Mouse (Mus musculus): ENCODE results near the gene St6galnac3. TPM values are rescaled to one million over a fixed set of nuclear protein-coding genes. Genes with fewer than 3 reads are reported as not detected.

The St6galnac3 gene
- polyA plus RNA-seq, 1 experiment from 2014 or later, result 34.1 TPM

DNA sequence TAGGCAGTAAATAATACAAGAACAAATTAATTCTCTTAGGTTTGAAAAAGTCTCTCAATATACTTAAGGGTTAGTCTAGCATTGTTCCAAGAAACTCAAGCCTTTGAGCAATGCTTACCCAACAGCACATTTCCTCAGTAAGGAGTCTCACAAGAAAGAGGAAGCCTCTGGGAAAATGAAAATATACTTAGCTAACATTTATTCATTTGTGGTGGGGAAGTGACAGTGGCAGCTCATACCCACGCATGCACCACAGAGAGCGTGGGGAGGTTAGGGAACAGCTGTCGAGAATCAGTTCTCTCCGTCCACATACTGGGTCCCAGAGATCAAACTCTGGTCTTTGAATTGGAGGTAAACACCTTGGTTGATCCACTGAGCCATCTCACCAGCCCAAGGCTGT, 318.8 kb downstream of the St6galnac3 start:
- H3K4me2 ChIP-seq, result no peak overlapping the region
- 62% methylated on average over 4 of the region's 4 CpGs for WGBS
- no peaks in the 10 kb centered on the region for H3K4me1 ChIP-seq (ENCODE audit: insufficient read depth)
- H3K36me3 ChIP-seq (ENCODE audit: insufficient read depth), result no peaks in the 10 kb centered on the region
- ATAC-seq (ENCODE audit: insufficient read depth), result no peak
- no peak overlapping the region for H3K4me3 ChIP-seq (ENCODE audit: low read depth, low read length)
- H3K27me3 ChIP-seq (ENCODE audit: insufficient read depth, low read length), result no peaks in the 10 kb centered on the region
- DNase-seq, result no peak
- no peaks in the 10 kb centered on the region for H3K9me3 ChIP-seq (ENCODE audit: low read depth, low read length)
- H3K9ac ChIP-seq, result no peak overlapping the region
- no peak overlapping the region for H3K27ac ChIP-seq (ENCODE audit: low read depth)
- TF ChIP-seq CTCF (IDR thresholded peaks at IDR 0.05; ENCODE audit: low read depth), result no peak

GRCm38 (mm10) chr3:153405643-153406042, 319.3 kb downstream of the St6galnac3 start:
- no peaks in the 10 kb centered on the region for H3K36me3 ChIP-seq (ENCODE audit: insufficient read depth)
- no peak overlapping the region for H3K4me2 ChIP-seq
- no peaks in the 10 kb centered on the region for H3K4me1 ChIP-seq (ENCODE audit: insufficient read depth)
- no peak for TF ChIP-seq CTCF (IDR thresholded peaks at IDR 0.05; ENCODE audit: low read depth)
- H3K27ac ChIP-seq (ENCODE audit: low read depth), result no peak overlapping the region
- DNase-seq (no peak), ATAC-seq (ENCODE audit: insufficient read depth) (no peak)
- 83% methylated on average over 10 of the region's 10 CpGs for WGBS
- H3K27me3 ChIP-seq (ENCODE audit: insufficient read depth, low read length), result no peaks in the 10 kb centered on the region
- H3K4me3 ChIP-seq (ENCODE audit: low read depth, low read length), result no peak overlapping the region
- H3K9ac ChIP-seq, result no peak overlapping the region
- no peaks in the 10 kb centered on the region for H3K9me3 ChIP-seq (ENCODE audit: low read depth, low read length)

DNA sequence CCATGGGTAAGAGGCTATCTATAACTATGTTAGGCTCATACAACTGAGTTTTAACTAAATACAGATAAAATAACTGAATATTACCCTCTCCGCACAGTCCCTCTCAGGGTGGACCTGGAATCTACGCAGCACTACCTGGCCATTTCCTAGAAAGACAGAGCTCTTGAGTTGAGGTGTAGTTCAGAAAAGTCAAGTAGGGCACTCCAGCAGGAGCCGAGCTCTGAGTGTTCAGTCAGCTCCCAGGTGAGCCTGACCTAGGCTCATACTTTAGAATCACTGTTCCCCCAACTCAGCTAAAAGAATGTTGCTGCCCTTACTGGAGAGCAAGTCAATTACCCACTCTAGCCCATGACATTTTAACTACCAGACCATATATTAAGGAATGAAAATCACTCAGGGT, 324.7 kb downstream of the St6galnac3 start:
- no peak for ATAC-seq (ENCODE audit: insufficient read depth)
- Histone ChIP-seq H3K27ac (ENCODE audit: low read depth) (no peak overlapping the region), H3K27me3 (ENCODE audit: insufficient read depth, low read length) (no peaks in the 10 kb centered on the region), H3K4me2 (no peak overlapping the region), H3K4me3 (ENCODE audit: low read depth, low read length) (no peak overlapping the region), H3K4me1 (ENCODE audit: insufficient read depth) (no peaks in the 10 kb centered on the region), H3K9ac (no peak overlapping the region), H3K36me3 (ENCODE audit: insufficient read depth) (no peaks in the 10 kb centered on the region), H3K9me3 (ENCODE audit: low read depth, low read length) (no peaks in the 10 kb centered on the region)
- 73% methylated on average over 3 of the region's 3 CpGs for WGBS
- no peak for TF ChIP-seq CTCF (IDR thresholded peaks at IDR 0.05; ENCODE audit: low read depth)
- no peak for DNase-seq

- no peak for TF ChIP-seq CTCF (IDR thresholded peaks at IDR 0.05; ENCODE audit: low read depth)
- H3K9ac ChIP-seq, result no peak overlapping the region
- no peak overlapping the region for H3K4me2 ChIP-seq
- no peaks in the 10 kb centered on the region for H3K27me3 ChIP-seq (ENCODE audit: insufficient read depth, low read length)
- WGBS, result 62% methylated on average over 6 of the region's 6 CpGs
- no peak overlapping the region for H3K27ac ChIP-seq (ENCODE audit: low read depth)
- no peak for ATAC-seq (ENCODE audit: insufficient read depth)
- no peaks in the 10 kb centered on the region for H3K4me1 ChIP-seq (ENCODE audit: insufficient read depth)
- no peaks in the 10 kb centered on the region for H3K9me3 ChIP-seq (ENCODE audit: low read depth, low read length)
- no peaks in the 10 kb centered on the region for H3K36me3 ChIP-seq (ENCODE audit: insufficient read depth)
- no peak overlapping the region for H3K4me3 ChIP-seq (ENCODE audit: low read depth, low read length)
- DNase-seq, result peak; percentile 46
Measured at GRCm38 (mm10) chr3:153399574-153399973, 325.4 kb downstream of the St6galnac3 start.

DNA sequence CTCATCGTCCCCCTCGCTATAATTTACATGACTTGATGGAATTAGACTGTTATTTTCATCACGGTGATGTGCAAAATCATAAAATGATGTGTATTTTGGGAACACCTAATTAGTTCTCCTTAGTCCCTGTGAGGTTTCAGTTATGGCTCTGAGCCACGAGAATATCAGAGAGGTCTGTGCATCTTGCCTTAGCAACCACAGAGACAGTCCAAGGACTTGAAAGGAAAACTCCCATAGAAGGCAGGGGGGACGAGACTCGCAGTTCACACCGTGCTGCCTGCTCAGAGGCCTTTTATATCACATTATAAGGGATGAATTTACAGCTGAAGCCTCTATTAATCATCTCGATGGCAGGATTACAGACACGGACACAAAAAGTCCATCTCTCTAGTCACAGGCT, 327.2 kb downstream of the St6galnac3 start:
- H3K4me2 ChIP-seq, result no peak overlapping the region
- no peaks in the 10 kb centered on the region for H3K4me1 ChIP-seq (ENCODE audit: insufficient read depth)
- ATAC-seq (ENCODE audit: insufficient read depth) (no peak), DNase-seq (no peak)
- H3K27me3 ChIP-seq (ENCODE audit: insufficient read depth, low read length), result no peaks in the 10 kb centered on the region
- no peak overlapping the region for H3K9ac ChIP-seq
- H3K27ac ChIP-seq (ENCODE audit: low read depth), result no peak overlapping the region
- H3K36me3 ChIP-seq (ENCODE audit: insufficient read depth), result no peaks in the 10 kb centered on the region
- H3K4me3 ChIP-seq (ENCODE audit: low read depth, low read length), result no peak overlapping the region
- WGBS, result 70% methylated on average over 9 of the region's 9 CpGs
- no peaks in the 10 kb centered on the region; the same call in 1 of the 2 replicates for H3K9me3 ChIP-seq (ENCODE audit: low read depth, low read length)
- no peak for TF ChIP-seq CTCF (IDR thresholded peaks at IDR 0.05; ENCODE audit: low read depth)

DNA sequence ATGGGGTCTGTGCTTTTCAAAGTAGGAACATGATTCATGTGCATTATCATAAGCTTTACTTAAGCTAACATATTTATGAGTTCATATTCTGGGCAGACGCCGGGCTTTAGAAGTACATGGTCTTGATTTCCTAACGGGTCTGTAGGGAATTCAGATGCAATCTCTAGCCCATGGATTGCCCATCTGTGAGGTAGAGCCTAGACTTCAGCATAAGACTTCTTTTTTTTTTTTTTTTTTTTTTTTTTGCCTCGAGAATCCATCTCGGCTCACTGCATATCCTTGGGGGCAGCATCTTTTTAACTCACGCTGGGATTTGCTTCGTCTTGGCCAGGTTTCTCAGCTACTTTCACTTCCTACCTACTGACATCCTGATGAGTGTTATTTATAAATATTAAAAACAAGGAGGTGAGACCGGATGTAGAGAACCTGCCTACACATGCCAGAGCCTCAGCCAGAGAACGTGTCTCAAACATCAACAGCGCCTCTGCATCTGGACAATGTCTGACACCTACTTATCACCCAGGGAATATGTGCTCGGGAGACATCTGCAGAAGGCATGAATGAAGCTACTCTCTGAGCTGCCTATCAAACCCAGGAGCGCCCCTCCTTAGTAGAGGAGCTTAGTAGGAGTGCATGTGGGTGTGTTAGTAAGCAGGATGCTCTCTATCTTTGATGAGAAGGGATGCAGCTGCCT, 328.5 kb downstream of the St6galnac3 start:
- no peaks in the 10 kb centered on the region for H3K4me1 ChIP-seq (ENCODE audit: insufficient read depth)
- DNase-seq (peak; percentile 53), ATAC-seq (ENCODE audit: insufficient read depth) (peak; percentile 71)
- no peak for TF ChIP-seq CTCF (IDR thresholded peaks at IDR 0.05; ENCODE audit: low read depth)
- H3K27ac ChIP-seq (ENCODE audit: low read depth), result no peak overlapping the region
- H3K4me3 ChIP-seq (ENCODE audit: low read depth, low read length), result no peak overlapping the region
- H3K27me3 ChIP-seq (ENCODE audit: insufficient read depth, low read length), result no peaks in the 10 kb centered on the region
- H3K4me2 ChIP-seq, result no peak overlapping the region
- no peaks in the 10 kb centered on the region for H3K36me3 ChIP-seq (ENCODE audit: insufficient read depth)
- WGBS, result 34% methylated on average over 12 of the region's 12 CpGs
- H3K9me3 ChIP-seq (ENCODE audit: low read depth, low read length), result no peaks in the 10 kb centered on the region; the same call in 1 of the 2 replicates
- no peak overlapping the region for H3K9ac ChIP-seq

DNA sequence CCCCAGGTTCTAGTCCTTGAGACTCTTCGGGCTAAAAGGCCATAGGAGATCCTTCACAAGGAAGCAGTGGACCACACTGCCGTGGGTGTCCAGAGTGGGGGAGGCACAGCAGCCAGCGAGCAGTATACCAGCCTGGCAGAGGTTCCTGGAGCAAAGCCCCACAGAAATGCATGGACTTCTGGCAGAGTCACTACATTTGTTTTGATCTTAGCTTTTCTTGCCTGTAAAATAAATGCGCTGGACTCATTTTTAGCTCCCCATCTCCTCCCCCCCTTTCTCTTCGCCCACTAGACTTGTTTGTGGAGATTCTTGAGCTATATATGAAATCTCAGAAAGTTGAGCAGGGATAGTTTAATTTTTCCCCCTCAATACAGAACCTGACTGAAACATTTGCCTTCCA, 329.6 kb downstream of the St6galnac3 start:
- ATAC-seq (ENCODE audit: insufficient read depth), result no peak
- no peaks in the 10 kb centered on the region for H3K27me3 ChIP-seq (ENCODE audit: insufficient read depth, low read length)
- TF ChIP-seq CTCF (IDR thresholded peaks at IDR 0.05; ENCODE audit: low read depth), result no peak

More for the DNA sequence above, 329.6 kb downstream of the St6galnac3 start:
- Histone ChIP-seq H3K9ac (no peak overlapping the region), H3K36me3 (ENCODE audit: insufficient read depth) (no peaks in the 10 kb centered on the region), H3K27ac (ENCODE audit: low read depth) (no peak overlapping the region), H3K4me2 (no peak overlapping the region), H3K4me3 (ENCODE audit: low read depth, low read length) (no peak overlapping the region), H3K4me1 (ENCODE audit: insufficient read depth) (no peaks in the 10 kb centered on the region), H3K9me3 (ENCODE audit: low read depth, low read length) (no peaks in the 10 kb centered on the region; the same call in 1 of the 2 replicates)
- no peak for DNase-seq
- WGBS, result 68% methylated on average over 5 of the region's 5 CpGs
